Mouse (Mus musculus) spleen, embryonic (tissue): Measurements from ENCODE around the gene Ap2a1.

Experiments used
- CTCF ChIA-PET: fragments of 350-600 bp; sonication (Branson Sonifier 250); formaldehyde crosslinking; loops from one replicate; lab custom pipeline; 2022; lab: Charles Lee

Gene Ap2a1

DNA sequence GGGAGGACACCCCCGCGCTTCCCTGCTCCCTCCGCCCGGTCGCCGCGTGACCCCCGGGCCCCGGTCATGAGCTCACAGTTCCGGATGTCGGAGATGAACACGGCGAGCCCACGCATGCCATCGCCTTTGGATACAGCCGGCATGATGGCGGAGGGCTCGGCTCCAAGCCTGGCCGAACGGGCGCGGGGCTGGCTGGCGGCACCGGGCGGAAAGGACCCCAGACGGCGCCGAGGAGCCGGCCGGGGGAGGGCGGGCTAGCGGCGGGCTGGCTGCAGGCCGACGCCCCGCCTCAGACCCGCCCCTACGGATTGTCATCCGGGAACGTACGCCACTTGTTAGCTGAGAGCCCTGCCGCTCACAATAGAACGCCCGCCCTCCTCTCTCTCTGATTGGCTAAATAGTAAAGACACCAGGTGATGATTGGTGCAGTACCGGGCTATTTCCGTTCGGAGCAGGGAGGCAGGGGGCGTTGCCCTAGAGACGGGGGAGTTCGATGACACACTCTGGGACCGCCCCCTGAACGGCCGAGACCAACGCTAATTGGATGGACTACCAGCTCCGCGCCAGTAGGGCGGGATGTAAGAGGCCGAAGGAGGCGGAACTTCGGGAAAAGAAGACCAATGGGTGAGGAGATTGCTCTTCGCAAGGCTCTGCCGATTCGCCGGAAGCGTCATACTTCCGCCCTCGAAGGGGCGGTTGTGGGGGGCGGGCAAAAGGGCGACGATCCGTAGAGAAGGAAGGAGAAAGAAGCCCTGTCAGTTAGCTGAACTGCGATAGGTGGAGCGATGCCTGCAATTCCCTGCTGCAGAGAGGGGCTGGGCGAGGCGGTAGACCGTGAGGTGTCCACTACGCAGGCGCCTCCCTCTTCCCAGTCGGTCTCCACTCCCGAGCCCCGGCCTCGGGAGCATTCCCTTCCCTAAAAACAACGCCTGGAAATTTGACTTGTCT, at the start of gene Ap2a1:
Gene Ap2a1, minus strand, starts transcription at position 293 of the 948 bp plus-strand sequence.
- CTCF ChIA-PET = no interaction called here

DNA sequence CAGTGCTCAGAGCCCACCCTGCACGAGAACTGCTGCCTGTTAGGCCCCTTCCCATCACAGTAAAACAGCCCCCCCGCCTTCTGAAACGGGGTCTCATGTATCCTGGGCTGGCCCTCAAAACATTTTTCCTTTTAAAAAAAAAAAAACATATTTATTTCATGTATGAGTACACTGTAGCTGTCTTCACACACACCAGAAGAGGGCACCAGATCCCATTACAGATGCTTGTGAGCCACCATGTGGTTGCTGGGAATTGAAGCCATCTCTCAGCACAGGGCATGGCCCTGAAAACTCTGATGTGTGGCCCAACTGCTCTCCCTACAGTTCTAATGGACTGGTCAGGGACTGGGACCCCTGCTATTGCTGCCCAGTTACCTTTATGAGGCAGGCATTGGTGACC, 49.0 kb upstream of the Ap2a1 start:
- CTCF ChIA-PET = interaction anchor here (0.6 kb wide), 1 partner anchor 32 kb away, joined by 3 read pairs; no protein-coding TSS in a partner anchor

DNA sequence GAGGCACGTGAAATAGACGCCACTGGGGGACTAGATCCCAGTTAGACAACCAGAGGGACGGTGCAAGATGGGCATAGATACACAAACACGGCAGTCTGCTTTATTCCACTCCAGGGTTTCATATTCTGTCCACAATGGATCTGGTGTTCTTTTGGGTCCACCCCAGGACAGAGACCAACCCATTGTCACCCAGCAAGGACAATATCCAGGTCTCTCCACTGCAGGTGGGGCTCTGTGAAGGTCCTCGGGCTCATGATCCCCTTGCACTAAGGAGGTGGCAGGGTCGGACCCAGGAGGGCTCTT, 45.8 kb upstream of the Ap2a1 start:
- CTCF ChIA-PET = no interaction called here

DNA sequence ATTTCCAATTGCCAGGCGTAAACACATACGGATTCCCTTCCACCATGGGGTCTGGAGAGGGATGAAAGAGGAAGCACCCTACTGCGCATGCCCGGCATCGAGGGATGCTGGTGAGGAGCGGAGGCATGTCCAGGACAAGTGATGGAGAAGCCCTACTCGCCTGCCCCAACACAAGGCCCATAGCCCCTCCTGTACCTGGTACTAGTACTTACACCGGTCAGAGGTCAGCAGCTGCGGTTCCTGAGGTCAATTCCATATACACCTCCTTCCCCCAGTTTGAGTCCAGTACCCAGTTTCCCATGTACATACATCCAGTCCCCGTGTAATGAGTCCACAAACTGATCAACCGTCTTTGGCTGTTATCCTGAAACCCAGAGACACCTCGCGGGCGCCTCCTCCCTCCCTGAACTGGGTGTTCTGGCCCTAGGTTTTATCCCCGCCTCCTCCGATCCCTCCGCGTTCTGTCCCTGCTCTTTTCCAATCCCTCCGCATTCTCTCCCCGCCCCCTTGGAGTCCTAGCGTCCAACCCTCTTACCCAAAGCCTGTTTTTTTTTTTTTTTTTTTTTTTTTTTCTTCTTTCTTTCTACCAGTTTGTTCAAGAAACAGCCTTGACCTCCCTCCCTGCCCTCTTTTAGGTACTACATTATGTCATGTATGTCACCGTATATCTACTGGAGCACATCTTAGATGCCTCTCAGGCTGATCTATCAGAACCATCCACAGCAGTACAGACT, 45.3 kb upstream of the Ap2a1 start, which contains the start of gene Cpt1c:
Gene Cpt1c, minus strand, starts transcription at position 469 of the 734 bp plus-strand sequence.
- CTCF ChIA-PET = no interaction called here

GRCm38 (mm10) chr7:44973415-44974130, 44.3 kb upstream of the Ap2a1 start:
- CTCF ChIA-PET = no interaction called here

- CTCF ChIA-PET = no interaction called here
Measured at GRCm38 (mm10) chr7:44971142-44971541, 41.8 kb upstream of the Ap2a1 start.

- CTCF ChIA-PET = interaction anchor here (0.6 kb wide), 1 partner anchor 267 kb away, joined by 4 read pairs; no protein-coding TSS in a partner anchor
Measured at GRCm38 (mm10) chr7:44970231-44970691, 41.0 kb upstream of the Ap2a1 start.

DNA sequence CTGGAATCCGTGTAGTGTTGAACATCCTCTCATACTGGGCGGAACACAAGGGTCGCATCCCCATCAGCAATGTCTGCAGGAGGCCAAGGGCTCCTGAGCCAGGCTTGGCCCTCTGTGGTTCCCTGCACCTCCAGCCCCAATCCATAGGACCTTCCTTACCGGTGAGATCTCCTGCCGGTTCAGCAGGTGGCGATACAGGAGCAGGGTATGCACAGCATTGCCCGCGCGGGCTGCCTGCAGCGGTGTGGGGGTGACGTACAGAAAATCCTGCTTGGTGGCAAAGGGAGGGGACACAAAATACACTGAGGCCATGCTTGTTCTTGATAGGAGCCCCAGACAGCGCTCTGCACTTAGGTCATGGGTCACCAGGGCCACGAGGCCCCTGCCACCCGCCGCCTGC, 37.3 kb upstream of the Ap2a1 start:
- CTCF ChIA-PET = interaction anchor here (0.7 kb wide), 1 partner anchor 96 kb away, joined by 7 read pairs; no protein-coding TSS in a partner anchor

DNA sequence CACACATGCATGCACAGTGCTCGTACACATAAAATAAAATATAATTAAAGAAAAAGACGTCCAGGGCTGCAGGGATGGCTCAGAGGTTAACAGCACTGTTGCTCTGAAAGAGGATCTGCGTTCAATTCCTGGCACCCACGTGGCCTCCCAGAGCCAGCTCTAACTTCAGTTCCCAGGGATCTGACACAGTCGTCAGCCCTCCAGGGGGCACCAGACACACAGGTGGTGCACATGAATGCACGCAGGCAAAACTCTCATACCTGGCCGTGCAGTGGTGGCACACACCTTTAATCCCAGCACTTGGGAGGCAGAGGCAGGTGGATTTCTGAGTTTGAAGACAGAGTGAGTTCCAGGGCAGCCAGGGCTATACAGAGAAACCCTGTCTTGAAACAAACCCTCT, 36.7 kb upstream of the Ap2a1 start:
- CTCF ChIA-PET = interaction anchor here (0.7 kb wide), 1 partner anchor 96 kb away, joined by 7 read pairs; no protein-coding TSS in a partner anchor

- CTCF ChIA-PET = no interaction called here
Measured at GRCm38 (mm10) chr7:44964990-44965389, 35.7 kb upstream of the Ap2a1 start.

DNA sequence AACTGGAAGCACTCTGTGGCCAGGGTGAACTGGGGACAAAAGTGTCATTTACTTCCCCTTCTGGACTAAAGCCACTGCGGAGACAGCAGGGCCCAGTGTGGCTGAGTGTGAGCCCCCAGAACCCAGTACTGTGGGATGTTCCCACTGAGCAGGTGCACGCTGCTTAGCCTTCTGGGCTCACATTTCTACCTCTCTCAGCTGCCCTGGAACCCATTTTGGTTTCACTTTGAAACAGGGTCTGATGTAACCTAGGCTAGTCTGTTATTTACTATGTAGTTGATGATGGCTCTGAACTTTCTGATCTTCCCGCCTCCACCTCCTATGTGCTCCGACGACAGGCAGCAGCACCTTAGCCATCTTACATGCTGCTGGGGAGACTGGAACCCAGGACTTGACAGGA, 33.5 kb upstream of the Ap2a1 start:
- CTCF ChIA-PET = no interaction called here

- CTCF ChIA-PET = no interaction called here
Measured at GRCm38 (mm10) chr7:44962337-44962736, 33.0 kb upstream of the Ap2a1 start.

DNA sequence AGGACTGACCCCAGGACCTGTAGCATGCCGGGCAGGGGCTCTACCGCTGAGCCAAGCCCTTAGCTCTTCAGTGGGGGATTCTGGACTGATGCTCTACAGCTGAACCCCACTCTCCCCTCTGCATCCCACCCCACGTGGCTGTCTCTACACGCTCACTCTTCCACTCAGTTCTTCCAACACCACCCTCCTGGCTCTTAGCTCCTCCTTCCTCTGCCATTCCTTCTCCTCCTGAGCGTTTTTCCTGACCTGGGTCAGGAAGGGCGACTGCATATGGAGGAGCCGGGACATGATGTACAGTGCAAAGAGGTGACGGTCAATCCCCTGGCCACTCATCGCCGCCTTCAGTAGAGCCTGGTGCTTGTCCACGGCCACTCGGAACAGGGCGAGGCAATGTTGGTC, 31.2 kb upstream of the Ap2a1 start:
- CTCF ChIA-PET = no interaction called here

DNA sequence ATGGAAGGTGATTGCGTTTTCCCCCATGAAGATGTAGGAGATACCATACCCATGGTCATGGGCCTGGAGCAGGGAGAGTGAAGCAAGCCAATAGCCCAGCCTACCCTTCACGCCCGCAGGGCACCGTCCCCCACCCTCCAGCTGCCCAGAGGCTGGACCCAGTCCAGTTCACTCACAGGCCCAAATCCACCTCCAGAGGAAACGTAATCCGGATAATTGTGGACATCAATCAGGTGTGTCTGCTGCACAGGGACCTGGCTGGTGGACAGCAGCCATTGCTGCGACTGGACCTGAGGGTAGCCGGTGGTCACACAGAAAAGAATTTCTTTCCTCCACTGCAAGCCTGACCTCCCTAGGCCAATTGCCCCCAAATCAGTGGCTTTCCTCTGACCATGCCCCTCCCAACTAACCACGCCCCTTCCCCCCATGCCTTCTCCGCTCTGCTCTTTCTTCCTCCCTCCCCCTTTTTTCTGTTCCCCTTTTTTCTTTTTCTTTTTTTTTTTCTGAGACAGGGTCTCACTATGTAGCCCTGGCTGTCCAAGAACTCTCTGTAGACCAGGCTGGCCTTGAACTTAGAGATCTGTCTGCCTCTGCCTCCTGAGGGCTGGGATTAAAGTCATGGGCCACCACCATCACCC, 30.7 kb upstream of the Ap2a1 start:
- CTCF ChIA-PET = no interaction called here

DNA sequence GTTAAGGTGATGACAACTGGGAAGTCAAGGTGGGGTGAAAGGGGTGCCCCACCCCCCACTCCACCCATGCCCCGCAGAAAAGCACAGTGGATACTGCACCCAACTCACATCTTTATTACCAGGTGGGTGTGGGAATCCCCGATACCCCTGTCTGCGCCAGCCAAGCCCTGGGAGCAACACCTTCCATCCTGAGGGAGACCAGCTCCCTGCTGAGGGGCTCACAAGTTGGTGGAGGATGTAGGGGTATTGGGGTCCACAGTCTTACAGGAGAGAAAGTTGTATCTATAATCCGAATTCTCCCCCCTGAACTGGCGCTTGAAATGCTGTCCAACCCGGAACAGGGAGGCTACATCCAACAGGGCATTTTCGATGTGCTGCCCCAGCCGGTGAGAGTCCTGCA, 30.0 kb upstream of the Ap2a1 start:
- CTCF ChIA-PET = no interaction called here

DNA sequence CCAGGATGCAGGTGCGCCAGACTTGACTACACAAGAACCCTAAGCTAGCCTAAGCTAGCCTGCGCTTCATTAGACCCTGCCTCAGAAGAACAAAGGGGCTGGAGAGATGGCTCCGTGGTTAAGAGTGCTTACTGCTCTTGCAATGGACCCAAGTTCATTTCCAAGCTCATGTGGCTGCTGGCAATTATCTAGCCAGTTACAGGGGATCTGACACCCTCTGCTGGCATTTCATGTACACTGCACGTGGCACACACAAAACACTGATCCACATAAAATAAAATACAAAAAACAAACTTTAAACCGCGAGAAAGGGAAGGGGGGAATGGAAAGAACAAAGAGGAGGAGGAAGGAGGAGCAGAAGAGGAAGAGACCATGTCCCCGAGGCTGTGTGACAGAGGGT, 28.9 kb upstream of the Ap2a1 start:
- CTCF ChIA-PET = no interaction called here

GRCm38 (mm10) chr7:44957183-44957835, 28.0 kb upstream of the Ap2a1 start:
- CTCF ChIA-PET = interaction anchor here (0.6 kb wide), 1 partner anchor 166 kb away, joined by 3 read pairs; no protein-coding TSS in a partner anchor

DNA sequence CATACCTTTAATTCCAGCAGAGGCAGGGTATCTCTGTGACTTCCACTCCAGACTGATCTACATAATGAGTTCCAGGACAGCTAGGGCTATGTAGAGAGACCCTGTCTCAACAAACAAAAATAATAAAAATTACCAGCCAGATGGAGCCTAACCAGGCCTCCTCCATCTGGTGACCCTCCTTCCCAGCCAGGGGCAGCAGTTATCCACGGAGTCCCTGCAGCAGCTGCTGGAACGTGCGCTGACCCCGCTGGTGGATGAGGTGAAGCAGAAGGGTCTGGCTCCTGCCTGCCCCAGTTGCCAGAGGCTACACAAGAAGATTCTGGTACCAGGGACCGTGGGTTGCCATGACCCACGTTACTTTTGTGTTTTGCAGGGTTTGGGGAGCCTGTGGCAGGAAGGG, 27.0 kb upstream of the Ap2a1 start:
- CTCF ChIA-PET = interaction anchor here (0.5 kb wide), 1 partner anchor 167 kb away, joined by 3 read pairs; no protein-coding TSS in a partner anchor

- CTCF ChIA-PET = interaction anchor here (0.5 kb wide), 1 partner anchor 168 kb away, joined by 3 read pairs; no protein-coding TSS in a partner anchor
Measured at GRCm38 (mm10) chr7:44955628-44956027, 26.3 kb upstream of the Ap2a1 start.

DNA sequence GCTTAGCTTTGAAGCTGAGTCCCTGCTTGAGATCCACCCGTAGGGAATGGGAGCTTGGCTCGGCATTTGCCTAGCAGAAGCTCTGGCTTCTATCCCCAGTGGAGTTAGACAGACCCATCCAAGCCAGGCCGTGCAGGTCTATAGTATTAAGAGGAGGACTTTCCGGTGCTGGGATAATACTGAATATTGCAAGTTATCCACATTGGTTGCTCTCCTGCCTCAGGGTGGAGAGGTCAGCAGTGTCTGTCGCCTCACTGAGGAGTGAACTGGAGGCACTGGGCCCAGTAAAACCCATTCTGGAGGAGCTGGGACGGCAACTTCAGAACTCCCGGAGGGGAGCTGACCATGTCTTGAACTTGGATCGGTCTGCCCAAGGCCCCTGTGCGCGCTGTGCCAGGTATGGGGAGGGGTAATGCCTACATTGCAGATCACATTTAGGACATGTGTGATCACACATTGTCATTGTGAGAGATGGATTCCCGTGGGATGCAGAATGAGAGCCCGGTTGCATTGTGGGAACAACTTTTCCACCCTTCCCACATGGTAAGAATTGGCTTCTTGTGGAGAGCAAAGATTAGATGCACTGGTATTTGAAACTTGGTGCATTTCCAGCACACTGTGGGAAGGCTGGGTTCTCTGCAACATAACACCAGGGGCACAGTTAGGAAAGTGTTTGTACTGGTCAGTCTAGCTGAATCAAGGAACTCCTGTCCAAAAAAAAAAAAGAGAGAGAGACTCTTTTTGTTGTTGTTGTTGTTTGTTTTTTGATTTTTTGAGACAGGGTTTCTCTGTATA, 25.0 kb upstream of the Ap2a1 start:
- CTCF ChIA-PET = no interaction called here
